Mouse (Mus musculus): ENCODE data around the gene Map4k4. TPM values are rescaled to one million over a fixed set of nuclear protein-coding genes. Genes with fewer than 3 reads are reported as not detected.

Gene Map4k4
- polyA plus RNA-seq, 1 experiment from 2014 or later: 14.7 TPM

DNA sequence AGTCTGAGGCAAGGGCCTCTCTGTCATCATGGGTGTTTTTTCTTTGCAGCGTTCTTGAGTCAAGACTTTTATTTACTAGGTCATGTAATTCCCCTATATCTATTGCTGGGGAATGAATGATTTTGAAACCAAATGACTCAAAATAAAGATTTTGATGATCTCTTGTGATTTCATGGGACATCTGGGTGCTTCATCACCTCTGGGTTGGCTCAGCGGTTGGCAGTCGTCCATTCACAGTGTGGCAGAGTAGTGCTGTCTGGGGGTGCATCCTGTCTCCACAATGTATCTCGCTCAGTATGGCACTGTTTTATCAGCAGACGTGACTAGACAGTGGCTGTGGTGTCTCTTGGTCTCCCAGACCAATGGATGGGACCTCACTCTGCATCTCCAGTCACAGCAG lies 155.2 kb downstream of the Map4k4 start:
- Histone ChIP-seq H3K36me3 (ENCODE audit: control insufficient read depth, insufficient read depth) (no peaks in the 10 kb centered on the region), H3K4me2 (ENCODE audit: low read depth, low read length) (no peak overlapping the region), H3K4me3 (ENCODE audit: low read length) (no peak overlapping the region), H3K9me3 (replicated peaks; ENCODE audit: control insufficient read depth, low read length) (no peaks in the 10 kb centered on the region), H3K4me1 (ENCODE audit: control insufficient read depth, insufficient read depth, low read length) (0 out of 2 replicates have a peak, but pooled peaks cover 2% of the 10 kb centered on the region), H3K27me3 (ENCODE audit: control insufficient read depth, insufficient read depth, low read length) (no peaks in the 10 kb centered on the region), H3K9ac (ENCODE audit: low read length) (no peak overlapping the region), H3K27ac (ENCODE audit: low read length) (no peak overlapping the region)
- ATAC-seq (replicated peaks; ENCODE audit: extremely low read depth, insufficient read depth, low FRiP score): no peak
- 80% methylated on average over 5 of the region's 5 CpGs for WGBS

DNA sequence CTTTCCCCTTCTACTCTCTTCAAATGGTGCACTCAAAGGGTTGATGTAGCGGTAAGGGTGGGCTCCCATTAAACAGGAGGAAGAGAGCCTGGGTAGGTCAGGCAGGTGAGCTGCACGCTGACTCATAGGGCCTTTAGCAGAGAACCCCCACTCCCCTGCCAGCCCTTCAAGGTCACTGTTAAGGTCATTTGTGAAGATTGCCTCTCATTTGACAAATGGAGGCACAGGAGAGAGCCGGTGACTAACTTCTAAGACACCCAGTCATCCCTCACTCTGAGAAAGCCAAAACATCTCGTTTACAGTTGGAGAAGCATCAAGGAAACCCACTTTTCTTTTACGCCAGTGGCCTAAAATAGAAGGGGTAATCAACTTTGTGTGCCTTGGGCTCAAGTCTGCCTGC lies 156.6 kb downstream of the Map4k4 start:
- no peak for ATAC-seq (replicated peaks; ENCODE audit: extremely low read depth, insufficient read depth, low FRiP score)
- H3K27ac ChIP-seq (ENCODE audit: low read length): no peak overlapping the region
- no peaks in the 10 kb centered on the region for H3K36me3 ChIP-seq (ENCODE audit: control insufficient read depth, insufficient read depth)
- no peak overlapping the region for H3K4me2 ChIP-seq (ENCODE audit: low read depth, low read length)
- no peaks in the 10 kb centered on the region for H3K9me3 ChIP-seq (replicated peaks; ENCODE audit: control insufficient read depth, low read length)
- H3K4me1 ChIP-seq (ENCODE audit: control insufficient read depth, insufficient read depth, low read length): 0 out of 2 replicates have a peak, but pooled peaks cover 2% of the 10 kb centered on the region
- 61% methylated on average over 5 of the region's 5 CpGs for WGBS
- no peak overlapping the region for H3K4me3 ChIP-seq (ENCODE audit: low read length)
- H3K9ac ChIP-seq (ENCODE audit: low read length): no peak overlapping the region
- H3K27me3 ChIP-seq (ENCODE audit: control insufficient read depth, insufficient read depth, low read length): no peaks in the 10 kb centered on the region

DNA sequence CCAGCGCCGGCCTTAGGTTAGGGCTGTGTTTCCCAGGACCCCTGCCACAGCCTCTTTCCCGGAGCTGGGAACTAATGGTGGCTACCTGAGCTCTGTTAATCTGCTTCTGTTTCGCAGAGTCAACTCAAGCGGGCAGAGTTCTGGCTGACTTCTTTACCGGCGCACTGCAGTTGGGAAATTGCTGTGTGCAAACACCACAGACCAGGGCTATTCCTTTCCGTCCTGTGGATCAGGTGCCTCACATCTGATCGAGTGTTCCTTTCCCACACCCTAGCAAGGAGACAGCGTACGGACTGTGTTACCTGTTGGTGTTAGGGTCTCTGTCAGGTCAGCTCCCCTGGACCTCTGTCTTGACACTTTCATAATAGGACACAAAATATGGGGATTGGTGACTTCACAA lies 157.3 kb downstream of the Map4k4 start:
- ATAC-seq (replicated peaks; ENCODE audit: extremely low read depth, insufficient read depth, low FRiP score): no peak
- H3K27ac ChIP-seq (ENCODE audit: low read length): no peak overlapping the region
- 64% methylated on average over 11 of the region's 11 CpGs for WGBS

DNA sequence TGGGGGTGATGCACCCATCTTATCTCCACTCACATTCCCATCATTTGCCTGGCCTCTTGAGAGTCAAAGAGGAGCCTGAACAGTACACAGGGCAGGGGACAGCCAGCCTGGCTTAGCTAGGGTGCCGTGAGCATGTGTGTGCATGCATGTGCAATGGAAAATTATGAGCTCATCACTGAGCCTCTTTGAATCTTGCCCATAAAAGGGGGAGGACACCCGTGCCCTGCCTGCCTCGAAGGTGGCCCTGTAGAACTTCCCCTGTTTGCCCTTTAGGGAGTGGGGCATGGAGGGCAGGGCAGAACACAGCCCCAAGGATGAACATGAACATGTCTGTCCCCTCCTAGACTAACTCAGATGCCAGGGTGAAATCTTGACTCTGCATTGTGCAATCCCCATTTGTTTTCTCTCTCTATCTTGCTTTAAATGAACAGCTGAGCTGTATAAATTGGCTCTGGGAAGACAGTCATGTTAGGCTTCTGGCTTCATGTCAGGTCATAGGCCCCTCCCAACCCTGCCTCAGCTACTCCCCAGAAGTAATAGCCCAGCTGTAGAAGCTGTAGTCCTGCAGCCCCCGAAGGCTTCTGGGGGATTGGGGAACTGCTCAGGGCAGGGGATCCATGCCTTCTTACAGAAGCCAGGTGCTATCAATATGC lies 158.5 kb downstream of the Map4k4 start:
- 67% methylated on average over 4 of the region's 4 CpGs for WGBS

More for the DNA sequence above, 157.3 kb downstream of the Map4k4 start:
- Histone ChIP-seq H3K27me3 (ENCODE audit: control insufficient read depth, insufficient read depth, low read length) (no peaks in the 10 kb centered on the region), H3K4me3 (ENCODE audit: low read length) (no peak overlapping the region), H3K36me3 (ENCODE audit: control insufficient read depth, insufficient read depth) (no peaks in the 10 kb centered on the region), H3K9me3 (replicated peaks; ENCODE audit: control insufficient read depth, low read length) (no peaks in the 10 kb centered on the region), H3K4me1 (ENCODE audit: control insufficient read depth, insufficient read depth, low read length) (0 out of 2 replicates have a peak, but pooled peaks cover 2% of the 10 kb centered on the region), H3K4me2 (ENCODE audit: low read depth, low read length) (no peak overlapping the region), H3K9ac (ENCODE audit: low read length) (no peak overlapping the region)

DNA sequence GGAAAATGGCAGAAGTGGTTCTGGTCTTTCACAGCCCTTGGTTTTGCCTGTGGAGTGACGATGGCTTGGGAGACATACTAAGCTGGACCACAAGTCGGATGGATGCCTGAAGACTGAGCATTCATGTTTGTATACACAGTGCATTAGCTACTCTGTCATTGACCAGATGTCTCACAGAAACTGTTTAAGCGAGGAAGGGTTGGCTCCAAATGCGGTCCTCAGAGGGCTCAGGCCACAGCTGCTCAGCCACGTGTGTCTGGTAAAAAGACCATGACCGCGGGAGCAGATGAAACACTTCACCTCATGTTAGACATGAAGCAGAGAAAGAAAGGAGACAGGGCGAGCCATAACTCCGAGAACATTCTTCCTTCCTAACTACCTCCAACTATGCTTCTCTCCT lies 160.6 kb downstream of the Map4k4 start:
- no peak overlapping the region for H3K9ac ChIP-seq (ENCODE audit: low read length)
- no peaks in the 10 kb centered on the region; the same call in 1 of the 2 replicates for H3K27me3 ChIP-seq (ENCODE audit: control insufficient read depth, insufficient read depth, low read length)
- no peak overlapping the region for H3K4me2 ChIP-seq (ENCODE audit: low read depth, low read length)
- H3K36me3 ChIP-seq (ENCODE audit: control insufficient read depth, insufficient read depth): no peaks in the 10 kb centered on the region
- WGBS: 77% methylated on average over 9 of the region's 9 CpGs
- 0 out of 2 replicates have a peak, but pooled peaks cover 2% of the 10 kb centered on the region for H3K4me1 ChIP-seq (ENCODE audit: control insufficient read depth, insufficient read depth, low read length)
- H3K27ac ChIP-seq (ENCODE audit: low read length): no peak overlapping the region
- no peak for ATAC-seq (replicated peaks; ENCODE audit: extremely low read depth, insufficient read depth, low FRiP score)
- no peaks in the 10 kb centered on the region for H3K9me3 ChIP-seq (replicated peaks; ENCODE audit: control insufficient read depth, low read length)
- no peak overlapping the region for H3K4me3 ChIP-seq (ENCODE audit: low read length)

More for the DNA sequence above, 158.5 kb downstream of the Map4k4 start:
- H3K4me1 ChIP-seq (ENCODE audit: control insufficient read depth, insufficient read depth, low read length): 0 out of 2 replicates have a peak, but pooled peaks cover 2% of the 10 kb centered on the region
- no peaks in the 10 kb centered on the region; the same call in 1 of the 2 replicates for H3K27me3 ChIP-seq (ENCODE audit: control insufficient read depth, insufficient read depth, low read length)
- no peaks in the 10 kb centered on the region for H3K36me3 ChIP-seq (ENCODE audit: control insufficient read depth, insufficient read depth)
- H3K27ac ChIP-seq (ENCODE audit: low read length): no peak overlapping the region
- no peak for ATAC-seq (replicated peaks; ENCODE audit: extremely low read depth, insufficient read depth, low FRiP score)
- no peak overlapping the region for H3K4me2 ChIP-seq (ENCODE audit: low read depth, low read length)
- H3K9ac ChIP-seq (ENCODE audit: low read length): no peak overlapping the region
- no peak overlapping the region for H3K4me3 ChIP-seq (ENCODE audit: low read length)
- no peaks in the 10 kb centered on the region for H3K9me3 ChIP-seq (replicated peaks; ENCODE audit: control insufficient read depth, low read length)

DNA sequence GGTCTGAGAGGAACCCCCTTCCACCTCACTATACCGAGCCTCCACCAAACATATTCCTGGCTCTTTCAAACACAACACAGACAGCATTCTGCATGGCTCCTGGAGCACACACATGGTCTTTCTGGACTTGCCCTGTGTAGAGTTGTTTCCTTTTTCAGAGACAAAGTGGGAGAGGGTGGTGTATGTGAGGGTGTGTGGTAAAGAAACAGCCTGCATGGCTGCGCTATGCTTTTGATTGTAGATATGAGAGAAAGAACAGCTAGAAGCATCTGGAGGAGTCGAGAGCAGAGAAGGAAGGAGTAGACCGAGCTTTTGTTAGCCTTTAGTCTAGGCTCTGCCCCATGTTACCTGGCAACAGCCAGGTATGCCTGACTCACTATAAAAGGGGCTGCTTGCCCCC lies 162.7 kb downstream of the Map4k4 start:
- Histone ChIP-seq H3K4me2 (ENCODE audit: low read depth, low read length) (no peak overlapping the region), H3K4me1 (ENCODE audit: control insufficient read depth, insufficient read depth, low read length) (no peaks in the 10 kb centered on the region), H3K36me3 (ENCODE audit: control insufficient read depth, insufficient read depth) (no peaks in the 10 kb centered on the region), H3K27me3 (ENCODE audit: control insufficient read depth, insufficient read depth, low read length) (no peaks in the 10 kb centered on the region; the same call in 1 of the 2 replicates), H3K9ac (ENCODE audit: low read length) (no peak overlapping the region), H3K27ac (ENCODE audit: low read length) (no peak overlapping the region), H3K9me3 (replicated peaks; ENCODE audit: control insufficient read depth, low read length) (no peaks in the 10 kb centered on the region), H3K4me3 (ENCODE audit: low read length) (no peak overlapping the region)
- 76% methylated on average over 4 of the region's 4 CpGs for WGBS
- ATAC-seq (replicated peaks; ENCODE audit: extremely low read depth, insufficient read depth, low FRiP score): no peak

DNA sequence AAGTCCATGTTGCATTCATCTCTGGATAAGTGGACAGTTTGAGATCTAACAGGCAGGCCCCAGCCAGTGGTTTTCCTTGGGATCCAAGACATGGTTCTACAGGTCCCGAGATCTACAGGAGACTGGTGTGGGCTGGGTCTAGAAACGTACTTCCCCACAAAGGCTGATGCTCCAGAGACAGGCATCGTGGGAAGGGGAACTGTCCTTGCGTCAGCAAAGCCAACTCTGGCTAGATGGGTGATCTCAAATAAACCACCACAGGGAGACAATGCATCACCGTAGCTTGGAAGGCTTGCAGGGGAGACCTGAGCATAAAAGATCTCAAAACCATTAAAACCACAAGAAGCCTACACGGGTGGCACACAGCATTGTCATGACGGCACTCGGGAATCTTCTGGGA lies 163.8 kb downstream of the Map4k4 start:
- WGBS: 86% methylated on average over 8 of the region's 8 CpGs
- H3K27ac ChIP-seq (ENCODE audit: low read length): no peak overlapping the region

DNA sequence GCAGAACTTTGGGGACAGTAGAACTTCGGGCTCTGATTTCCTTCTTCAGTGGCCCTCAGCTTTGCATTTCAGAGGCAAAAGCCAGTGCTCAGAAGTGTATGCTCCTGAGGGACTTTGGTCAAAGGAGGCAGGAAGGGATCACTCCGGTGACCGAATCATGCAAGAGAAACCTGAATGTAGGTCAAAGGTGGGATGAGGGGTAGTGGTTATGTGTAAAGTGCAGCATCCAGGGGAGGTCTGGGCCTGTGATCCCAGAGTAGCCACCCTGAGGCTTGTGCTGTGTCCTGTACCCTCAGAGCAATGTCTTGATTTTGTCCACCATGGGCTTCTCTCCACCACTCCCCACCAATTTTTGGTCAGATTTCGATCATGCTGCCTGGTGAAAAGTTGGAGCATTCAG lies 171.8 kb downstream of the Map4k4 start:
- Histone ChIP-seq H3K9me3 (replicated peaks; ENCODE audit: control insufficient read depth, low read length) (no peaks in the 10 kb centered on the region), H3K27me3 (ENCODE audit: control insufficient read depth, insufficient read depth, low read length) (no peaks in the 10 kb centered on the region), H3K4me1 (ENCODE audit: control insufficient read depth, insufficient read depth, low read length) (no peaks in the 10 kb centered on the region), H3K27ac (ENCODE audit: low read length) (no peak overlapping the region), H3K4me2 (ENCODE audit: low read depth, low read length) (no peak overlapping the region), H3K4me3 (ENCODE audit: low read length) (no peak overlapping the region), H3K9ac (ENCODE audit: low read length) (no peak overlapping the region), H3K36me3 (ENCODE audit: control insufficient read depth, insufficient read depth) (no peaks in the 10 kb centered on the region)
- ATAC-seq (replicated peaks; ENCODE audit: extremely low read depth, insufficient read depth, low FRiP score): no peak
- 70% methylated on average over 4 of the region's 4 CpGs for WGBS

More for the DNA sequence above, 163.8 kb downstream of the Map4k4 start:
- no peaks in the 10 kb centered on the region for H3K36me3 ChIP-seq (ENCODE audit: control insufficient read depth, insufficient read depth)
- no peaks in the 10 kb centered on the region; the same call in 1 of the 2 replicates for H3K27me3 ChIP-seq (ENCODE audit: control insufficient read depth, insufficient read depth, low read length)
- no peak overlapping the region for H3K4me2 ChIP-seq (ENCODE audit: low read depth, low read length)
- no peak for ATAC-seq (replicated peaks; ENCODE audit: extremely low read depth, insufficient read depth, low FRiP score)
- H3K4me3 ChIP-seq (ENCODE audit: low read length): no peak overlapping the region
- no peak overlapping the region for H3K9ac ChIP-seq (ENCODE audit: low read length)
- no peaks in the 10 kb centered on the region for H3K9me3 ChIP-seq (replicated peaks; ENCODE audit: control insufficient read depth, low read length)
- H3K4me1 ChIP-seq (ENCODE audit: control insufficient read depth, insufficient read depth, low read length): no peaks in the 10 kb centered on the region

DNA sequence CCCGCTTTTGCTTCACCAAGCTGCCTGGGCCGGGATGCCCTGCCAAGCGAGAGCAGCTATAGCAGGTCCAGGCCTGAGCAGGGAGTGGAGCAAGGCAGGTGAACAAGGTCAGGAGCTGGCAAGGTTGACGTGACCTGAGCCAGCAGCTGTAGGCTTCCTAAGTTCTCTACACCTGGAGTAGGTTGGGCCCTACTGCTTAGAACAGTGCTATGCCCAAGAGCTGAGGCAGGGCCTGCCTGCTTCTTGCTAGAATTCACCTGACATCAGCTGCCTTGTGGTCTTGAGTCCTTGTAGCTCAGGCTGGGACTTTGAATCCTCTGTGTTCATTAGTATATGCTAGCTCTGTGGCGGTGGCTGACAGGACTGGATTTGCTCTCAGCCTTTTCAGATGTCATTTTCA lies 173.1 kb downstream of the Map4k4 start, which contains the start of gene Il1r2:
Gene Il1r2, plus strand, starts transcription at position 301 of the 400 bp plus-strand sequence.
- Histone ChIP-seq H3K9me3 (replicated peaks; ENCODE audit: control insufficient read depth, low read length) (no peaks in the 10 kb centered on the region), H3K4me2 (ENCODE audit: low read depth, low read length) (no peak within 1 kb of the TSS), H3K9ac (ENCODE audit: low read length) (no peak within 1 kb of the TSS), H3K36me3 (ENCODE audit: control insufficient read depth, insufficient read depth) (no peaks in the 10 kb centered on the region), H3K27ac (ENCODE audit: low read length) (no peak within 1 kb of the TSS), H3K27me3 (ENCODE audit: control insufficient read depth, insufficient read depth, low read length) (no peaks in the 10 kb centered on the region), H3K4me1 (ENCODE audit: control insufficient read depth, insufficient read depth, low read length) (no peaks in the 10 kb centered on the region), H3K4me3 (ENCODE audit: low read length) (no peak within 1 kb of the TSS)
- ATAC-seq (replicated peaks; ENCODE audit: extremely low read depth, insufficient read depth, low FRiP score): no peak
- 77% methylated on average over 5 of the region's 5 CpGs for WGBS
